Mouse (Mus musculus) 3T3-L1 (cell line): ENCODE data around the gene Gm11562.
A peak's percentile ranks its signal among the peaks of the same experiment; 100 is the strongest.
"Not testable (repeated sequence)": the region's sequence is repeated elsewhere in the genome, so short reads cannot be mapped to it uniquely, and the experiment has no call there.

Experiments
- DNase-seq: peaks from one replicate; pipeline ENCODE4 v3.0.0-alpha.2; 2015; ENCODE audit warnings: low read depth, low spot score

The Gm11562 gene

GRCm38 (mm10) chr11:99620335-99620734 lies at the start of gene Gm11562:
Gene Gm11562, minus strand, starts transcription at chr11:99620435.
- no peak for DNase-seq

GRCm38 (mm10) chr11:99665860-99666259 lies 45.6 kb upstream of the Gm11562 start, which contains the start of gene Krtap4-6:
Gene Krtap4-6, minus strand, starts transcription at chr11:99665960.
- no peak for DNase-seq

- no peak for DNase-seq
Observed at GRCm38 (mm10) chr11:99662802-99663201, 42.6 kb upstream of the Gm11562 start.

- DNase-seq: peak; percentile 90
Observed at GRCm38 (mm10) chr11:99659256-99659655, 39.0 kb upstream of the Gm11562 start.

GRCm38 (mm10) chr11:99658467-99659010 lies 38.3 kb upstream of the Gm11562 start, which contains the start of gene Gm11563:
Gene Gm11563, minus strand, starts transcription at chr11:99658960.
- peak; percentile 23 for DNase-seq

GRCm38 (mm10) chr11:99657051-99657450 lies 36.8 kb upstream of the Gm11562 start:
- no peak for DNase-seq

GRCm38 (mm10) chr11:99650136-99650535 lies 29.9 kb upstream of the Gm11562 start, which contains the start of gene Gm11555:
Gene Gm11555, minus strand, starts transcription at chr11:99650236.
- no peak for DNase-seq

GRCm38 (mm10) chr11:99646444-99646843 lies 26.2 kb upstream of the Gm11562 start:
- DNase-seq: no peak

GRCm38 (mm10) chr11:99644351-99644750 lies 24.1 kb upstream of the Gm11562 start:
- no peak for DNase-seq

- not testable (repeated sequence) for DNase-seq
Observed at GRCm38 (mm10) chr11:99643635-99644139, 23.5 kb upstream of the Gm11562 start, which contains the start of gene Krtap4-7. Gene Krtap4-7, minus strand, starts transcription at chr11:99644089.

- peak; percentile 71 for DNase-seq
Observed at GRCm38 (mm10) chr11:99640926-99641325, 20.7 kb upstream of the Gm11562 start.

- DNase-seq: no peak
Observed at GRCm38 (mm10) chr11:99637086-99637485, 16.9 kb upstream of the Gm11562 start.

- DNase-seq: no peak
Observed at GRCm38 (mm10) chr11:99634653-99635134, 14.5 kb upstream of the Gm11562 start, which contains the start of gene Krtap4-2. Gene Krtap4-2, minus strand, starts transcription at chr11:99635084.

GRCm38 (mm10) chr11:99633293-99633692 lies 13.1 kb upstream of the Gm11562 start:
- DNase-seq: no peak

GRCm38 (mm10) chr11:99630890-99631289 lies 10.7 kb upstream of the Gm11562 start:
- no peak for DNase-seq

- no peak for DNase-seq
Observed at GRCm38 (mm10) chr11:99628138-99628537, 7.9 kb upstream of the Gm11562 start, which contains the start of gene Krtap4-1. Gene Krtap4-1, minus strand, starts transcription at chr11:99628238.

- peak; percentile 78 for DNase-seq
Observed at GRCm38 (mm10) chr11:99614796-99615363, 5.4 kb downstream of the Gm11562 start, which contains the start of gene Krtap2-4. Gene Krtap2-4, minus strand, starts transcription at chr11:99614846.

GRCm38 (mm10) chr11:99610089-99610488 lies 10.1 kb downstream of the Gm11562 start, which contains the start of gene Gm11937:
Gene Gm11937, minus strand, starts transcription at chr11:99610189.
- not testable (repeated sequence) for DNase-seq

GRCm38 (mm10) chr11:99609126-99609525 lies 11.1 kb downstream of the Gm11562 start:
- no peak for DNase-seq

- DNase-seq: not testable (repeated sequence)
Observed at GRCm38 (mm10) chr11:99603208-99603607, 17.0 kb downstream of the Gm11562 start, which contains the start of gene Gm11938. Gene Gm11938, minus strand, starts transcription at chr11:99603308.

GRCm38 (mm10) chr11:99597742-99598141 lies 22.5 kb downstream of the Gm11562 start, which contains the start of gene Krtap9-3:
Gene Krtap9-3, minus strand, starts transcription at chr11:99598105.
- DNase-seq: not testable (repeated sequence)

- DNase-seq: no peak
Observed at GRCm38 (mm10) chr11:99590981-99591380, 29.3 kb downstream of the Gm11562 start, which contains the start of gene Krtap1-3. Gene Krtap1-3, minus strand, starts transcription at chr11:99591339.
